25 mouse cellular contexts compared by ENCODE assay signal in genomic region chr10:41261218-41261617, GRCm38 (mm10). TPM values are rescaled to one million over a fixed set of nuclear protein-coding genes. Genes with fewer than 3 reads are reported as not detected.
DNase-seq lines count a peak whose midpoint lies in the region; ATAC-seq lines count a peak whose summit lies in the region.
"Had no signal": no experiment of that assay in that cellular context is flagged by ENCODE, and none has a peak within 500 bp of the region (broad histone marks: within the 10 kb centered on the region; RNA-seq: fewer than 3 reads in every experiment).

No protein-coding gene starts in this region.

- intact Hi-C loops in heart, postnatal 36 days (cut with DNase I) = loop anchor here (5.0 kb wide), 1 partner anchor 244 kb away; no protein-coding TSS in a partner anchor

- no peaks in the 10 kb centered on the region for H3K36me3 ChIP-seq in liver, embryonic 11.5 days (ENCODE audit: control insufficient read depth, insufficient read depth, low read length)
- H3K36me3 ChIP-seq in liver, embryonic 15.5 days (replicated peaks) = peaks cover 13% of the 10 kb centered on the region
- H3K36me3 ChIP-seq in kidney, embryonic 15.5 days = peaks cover 8% of the 10 kb centered on the region; the same call in 1 of the 2 replicates

- ATAC-seq in liver, embryonic 11.5 days (replicated peaks; ENCODE audit: low FRiP score) = peak; percentile 67
- peak; percentile 76 for ATAC-seq in liver, embryonic 15.5 days (ENCODE audit: insufficient read depth)
- no peak for ATAC-seq in kidney, embryonic 15.5 days (replicated peaks; ENCODE audit: low FRiP score)
- ATAC-seq: CD4-positive, CD25-positive, alpha-beta regulatory T cell, adult 4 months; forebrain, embryonic 15.5 days had no signal

- peak; percentile 21 for DNase-seq in heart, adult 11 months
- no peak for DNase-seq in heart, postnatal 36 days
- no peak for DNase-seq in liver, embryonic 11.5 days (ENCODE audit: low spot score)
- no peak for DNase-seq in layer of hippocampus, postnatal 14 days (ENCODE audit: low spot score in 2 of 2)
- DNase-seq in lung, postnatal 25 days (ENCODE audit: low spot score) = no peak
- DNase-seq: adrenal gland, postnatal 14 days; B cell, adult 2 months; cerebellum, adult 11-12 months; cerebellum, adult 9-10 months; cerebellum, postnatal 25 days; gastrocnemius, postnatal 36 days; heart, adult 18-20 months; heart, postnatal 14 days had no signal

- H3K4me3 ChIP-seq in liver, embryonic 11.5 days (ENCODE audit: low read depth, low read length) = no peak overlapping the region
- H3K4me3 ChIP-seq in liver, embryonic 15.5 days (replicated peaks) = no peak overlapping the region
- H3K4me3 ChIP-seq in kidney, embryonic 15.5 days (replicated peaks) = no peak overlapping the region
- H3K4me3 ChIP-seq: embryonic facial prominence, embryonic 13.5 days; forebrain, embryonic 10.5 days; forebrain, embryonic 15.5 days; heart, embryonic 15.5 days; hindbrain, embryonic 10.5 days had no signal

- WGBS in liver, embryonic 11.5 days = 20% methylated on average over 1 of the region's 1 CpGs
- WGBS in liver, embryonic 15.5 days (ENCODE audit: insufficient replicate concordance) = 13% methylated on average over 1 of the region's 1 CpGs
- 85% methylated on average over 1 of the region's 1 CpGs for WGBS in kidney, embryonic 15.5 days

- H3K27ac ChIP-seq in liver, embryonic 11.5 days (ENCODE audit: low read depth, low read length) = no peak overlapping the region
- peak overlapping the region; percentile 73 for H3K27ac ChIP-seq in liver, embryonic 15.5 days (replicated peaks)
- H3K27ac ChIP-seq in kidney, embryonic 15.5 days = no peak overlapping the region
- H3K27ac ChIP-seq: embryonic facial prominence, embryonic 13.5 days; forebrain, embryonic 10.5 days; forebrain, embryonic 15.5 days; heart, embryonic 15.5 days; hindbrain, embryonic 10.5 days; hindbrain, embryonic 14.5 days had no signal

- no peak overlapping the region for H3K9ac ChIP-seq in liver, embryonic 11.5 days (ENCODE audit: low read depth, low read length)
- no peak overlapping the region for H3K9ac ChIP-seq in liver, embryonic 15.5 days
- H3K9ac ChIP-seq in kidney, embryonic 15.5 days = no peak overlapping the region
- H3K9ac ChIP-seq: embryonic facial prominence, embryonic 13.5 days; forebrain, embryonic 15.5 days; heart, embryonic 15.5 days; hindbrain, embryonic 14.5 days had no signal

- peaks cover 13% of the 10 kb centered on the region for H3K4me1 ChIP-seq in liver, embryonic 11.5 days (replicated peaks; ENCODE audit: control insufficient read depth, insufficient read depth, low read length)
- peaks cover 35% of the 10 kb centered on the region for H3K4me1 ChIP-seq in liver, embryonic 15.5 days (replicated peaks)
- no peaks in the 10 kb centered on the region for H3K4me1 ChIP-seq in kidney, embryonic 15.5 days
- H3K4me1 ChIP-seq: forebrain, embryonic 15.5 days; hindbrain, embryonic 10.5 days had no signal

- H3K9me3 ChIP-seq in liver, embryonic 11.5 days (ENCODE audit: control insufficient read depth, low read length) = no peaks in the 10 kb centered on the region
- H3K9me3 ChIP-seq in liver, embryonic 15.5 days (replicated peaks) = no peaks in the 10 kb centered on the region
- no peaks in the 10 kb centered on the region for H3K9me3 ChIP-seq in kidney, embryonic 15.5 days (replicated peaks)
- H3K9me3 ChIP-seq: embryonic facial prominence, embryonic 13.5 days; forebrain, embryonic 10.5 days; forebrain, embryonic 15.5 days; G1E; heart, embryonic 15.5 days; hindbrain, embryonic 10.5 days had no signal

- H3K27me3 ChIP-seq in liver, embryonic 11.5 days (replicated peaks; ENCODE audit: control insufficient read depth, insufficient read depth, low read length) = no peaks in the 10 kb centered on the region
- H3K27me3 ChIP-seq in liver, embryonic 15.5 days = no peaks in the 10 kb centered on the region
- no peaks in the 10 kb centered on the region for H3K27me3 ChIP-seq in kidney, embryonic 15.5 days
- H3K27me3 ChIP-seq: embryonic facial prominence, embryonic 13.5 days; forebrain, embryonic 15.5 days; heart, embryonic 15.5 days had no signal

- H3K4me2 ChIP-seq in liver, embryonic 11.5 days = no peak overlapping the region
- H3K4me2 ChIP-seq in liver, embryonic 15.5 days = no peak overlapping the region
- H3K4me2 ChIP-seq in kidney, embryonic 15.5 days = no peak overlapping the region
- H3K4me2 ChIP-seq: embryonic facial prominence, embryonic 13.5 days; forebrain, embryonic 15.5 days; heart, embryonic 11.5 days; heart, embryonic 15.5 days; hindbrain, embryonic 14.5 days had no signal

RNA-seq across cellular contexts. Expression of gene Fig4, which starts 41.8 kb away (rescaled TPM):
- 10 to 100 TPM; 26.4 to 27.0 TPM for total RNA-seq in heart, postnatal 36 days (2021)
- polyA plus RNA-seq in liver, embryonic 11.5 days (2014; fragmentation: Nextera tagmentation; extraction: Ambion mirVana) = 19.2 and 20.8 TPM in 2 replicates
- 7.4 and 9.1 TPM in 2 replicates for polyA plus RNA-seq in liver, embryonic 15.5 days (2015; fragmentation: Nextera tagmentation; extraction: Ambion mirVana)
- 15.7 and 17.5 TPM in 2 replicates for polyA plus RNA-seq in kidney, embryonic 15.5 days (2015; fragmentation: Nextera tagmentation; extraction: Ambion mirVana)
- total RNA-seq in layer of hippocampus, postnatal 14 days (2021) = 10 to 100 TPM; 37.0 to 40.2 TPM

RNA-seq across cellular contexts. Expression of gene Ak9, which starts 42.6 kb away (rescaled TPM):
- not detected for total RNA-seq in heart, postnatal 36 days (2021)
- not detected in 2 replicates for polyA plus RNA-seq in liver, embryonic 11.5 days (2014; fragmentation: Nextera tagmentation; extraction: Ambion mirVana)
- not detected in 2 replicates for polyA plus RNA-seq in liver, embryonic 15.5 days (2015; fragmentation: Nextera tagmentation; extraction: Ambion mirVana)
- polyA plus RNA-seq in kidney, embryonic 15.5 days (2015; fragmentation: Nextera tagmentation; extraction: Ambion mirVana) = 0.04 TPM in 2 replicates
- total RNA-seq in layer of hippocampus, postnatal 14 days (2021) = under 1 TPM; 0.45 to 0.67 TPM
- total RNA-seq: G1E; gastrocnemius, adult 8-10 months; gastrocnemius, postnatal 36 days had no signal
- polyA plus RNA-seq: CD4-positive, CD25-positive, alpha-beta regulatory T cell, adult 4 months; G1E had no signal
